Mouse (Mus musculus) heart, postnatal 36 days (tissue): ENCODE results near the gene Cyren. TPM values are rescaled to one million over a fixed set of nuclear protein-coding genes. Genes with fewer than 3 reads are reported as not detected.

Experiments used
- DNase-seq, 2 experiments: peaks; one replicate each; pipeline ENCODE4 v3.0.0; 2021 to 2022
- intact Hi-C: fragments of 180-260 bp; cut with DNase I; formaldehyde crosslinking; loops from one replicate; pipeline ENCODE4 v1.15.1; 2025
- total RNA-seq, 2 experiments: library from RNA; stranded (reverse); gene quantifications; 2 replicates each; pipeline ENCODE4 v1.2.3; 2021

The Cyren gene
- total RNA-seq: 1 to 10 TPM; 2.3 to 3.5 TPM

DNA sequence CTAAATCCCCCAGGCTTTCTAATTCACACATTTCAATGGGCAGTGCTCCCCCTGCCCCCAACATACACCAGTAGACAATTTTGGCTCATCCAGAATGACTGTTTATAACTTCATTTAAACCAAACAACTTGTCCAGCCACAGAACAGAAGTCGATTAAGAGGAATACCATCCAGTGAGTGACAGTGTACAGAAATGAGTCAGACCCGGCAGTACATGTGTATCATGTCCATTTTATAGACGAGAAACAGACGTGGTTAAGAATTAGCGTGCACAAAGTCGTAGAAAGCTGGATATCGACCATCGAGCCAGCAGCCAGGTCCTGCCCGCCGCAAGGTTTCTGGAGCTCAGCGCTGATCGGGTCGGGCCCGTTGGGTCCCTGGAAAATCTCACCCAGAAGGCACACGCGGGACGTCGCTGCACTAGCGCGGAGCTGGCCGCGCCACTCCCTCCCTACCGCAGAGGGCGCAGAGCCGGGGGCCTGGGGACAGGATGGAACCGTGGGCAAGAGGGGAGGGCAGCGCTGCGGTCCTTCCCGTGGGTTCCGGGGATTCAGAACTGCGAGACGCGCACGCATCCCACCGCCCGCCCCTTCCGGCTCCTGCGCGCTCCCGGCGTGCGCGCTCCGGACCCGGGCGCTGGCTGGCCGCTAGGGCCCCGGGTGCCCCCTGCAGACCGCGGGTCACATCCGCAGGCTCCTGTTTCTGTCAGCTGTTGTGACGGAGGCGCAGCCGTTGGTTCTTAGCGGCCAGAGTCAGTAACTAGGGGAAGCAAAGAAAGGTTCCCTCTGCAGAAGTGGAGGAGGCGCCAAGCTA, at the start of gene Cyren:
Gene Cyren (minus strand): TSS at position 552 of the 813 bp plus-strand sequence.
- intact Hi-C loops: loop anchor here (1.0 to 5.0 kb wide), 5 partner anchors 14 to 365 kb away; partner anchors contain the start of genes Agbl3, Tmem140 and Wdr91
- peak; percentile 93 for DNase-seq

DNA sequence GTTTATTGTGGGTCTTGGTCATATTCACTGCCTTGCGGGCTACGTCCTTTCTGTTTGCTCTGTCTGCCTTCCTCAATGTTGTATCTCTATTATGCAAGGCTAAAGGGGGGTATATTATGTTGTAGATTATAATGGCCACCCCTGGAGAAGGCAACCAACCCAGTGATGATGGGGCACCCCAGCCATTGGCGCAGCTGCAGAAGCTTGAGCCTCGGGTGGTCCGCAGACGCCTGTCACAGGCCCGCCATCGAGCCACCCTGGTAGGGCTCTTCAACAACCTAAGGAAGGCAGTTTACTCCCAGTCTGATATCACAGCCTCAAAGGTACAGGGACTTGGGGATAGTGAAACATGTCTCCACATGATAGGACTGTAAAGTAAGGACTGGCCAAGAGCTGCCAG, 49.7 kb upstream of the Cyren start:
- intact Hi-C loops: loop anchor here (5.0 kb wide), 1 partner anchor 150 kb away; no protein-coding TSS in a partner anchor
- DNase-seq: no peak

DNA sequence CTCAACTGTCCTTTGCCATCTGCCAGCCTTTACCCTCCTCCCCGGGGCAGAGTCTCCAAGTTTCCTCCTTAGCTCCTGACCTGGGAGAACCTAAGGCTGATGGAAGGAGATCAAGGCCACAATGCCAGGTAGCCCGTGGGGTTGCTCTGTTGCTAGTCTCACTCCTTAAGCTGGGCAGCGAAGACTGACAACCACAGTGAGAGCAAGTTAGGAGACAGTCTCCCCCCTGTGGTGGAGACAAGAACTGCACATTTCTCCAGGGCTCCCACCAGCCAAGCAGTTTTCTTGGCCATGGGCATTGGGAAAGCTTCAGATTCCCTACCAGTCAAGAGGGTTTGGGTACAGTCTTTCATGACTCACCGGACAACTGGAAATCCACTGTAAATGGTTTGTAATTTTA, 49.3 kb upstream of the Cyren start:
- intact Hi-C loops: loop anchor here (5.0 kb wide), 1 partner anchor 150 kb away; no protein-coding TSS in a partner anchor
- peak; percentile 74 to 78 for DNase-seq

DNA sequence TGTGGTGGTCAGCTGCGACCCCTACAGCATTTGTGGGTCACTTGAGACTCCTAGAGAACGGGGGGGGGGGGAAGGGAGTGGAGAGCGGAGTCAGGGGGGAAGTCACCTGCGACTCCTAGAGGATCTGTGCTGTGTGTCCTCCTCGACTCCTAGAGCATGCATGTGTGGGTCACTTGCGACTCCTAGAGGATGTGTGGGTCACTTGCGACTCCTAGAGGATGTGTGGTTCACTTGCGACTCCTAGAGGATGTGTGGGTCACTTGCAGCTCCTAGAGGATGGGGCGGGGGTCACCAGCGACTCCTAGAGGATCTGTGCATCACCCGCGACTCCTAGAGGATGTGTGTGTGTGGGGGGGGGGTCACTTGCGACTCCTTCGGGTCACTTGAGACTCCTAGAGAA, 44.1 kb upstream of the Cyren start:
- peak; percentile 26 to 40 for DNase-seq
- intact Hi-C loops: loop anchor here (2.0 kb wide), 1 partner anchor 411 kb away; no protein-coding TSS in a partner anchor

DNA sequence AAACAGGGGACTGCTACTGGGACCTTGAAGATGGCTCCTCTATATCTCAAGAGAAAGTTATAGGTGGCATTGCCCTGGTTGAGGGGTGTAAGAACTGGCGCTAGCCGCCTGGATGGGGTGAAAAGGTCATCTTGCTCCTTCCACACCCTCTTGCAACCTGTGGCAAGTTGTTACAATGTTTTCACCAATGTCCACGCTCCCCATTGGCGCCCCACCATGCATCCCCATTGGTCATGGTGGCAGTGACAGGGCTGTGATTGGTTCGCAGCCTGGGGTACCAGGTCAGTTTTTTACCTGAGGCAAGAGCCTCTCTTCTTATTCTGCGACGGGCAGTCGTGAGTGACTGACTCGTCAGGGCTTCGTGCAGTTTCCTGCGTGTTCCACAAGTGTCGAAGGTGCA, 42.8 kb upstream of the Cyren start:
- DNase-seq: no peak

DNA sequence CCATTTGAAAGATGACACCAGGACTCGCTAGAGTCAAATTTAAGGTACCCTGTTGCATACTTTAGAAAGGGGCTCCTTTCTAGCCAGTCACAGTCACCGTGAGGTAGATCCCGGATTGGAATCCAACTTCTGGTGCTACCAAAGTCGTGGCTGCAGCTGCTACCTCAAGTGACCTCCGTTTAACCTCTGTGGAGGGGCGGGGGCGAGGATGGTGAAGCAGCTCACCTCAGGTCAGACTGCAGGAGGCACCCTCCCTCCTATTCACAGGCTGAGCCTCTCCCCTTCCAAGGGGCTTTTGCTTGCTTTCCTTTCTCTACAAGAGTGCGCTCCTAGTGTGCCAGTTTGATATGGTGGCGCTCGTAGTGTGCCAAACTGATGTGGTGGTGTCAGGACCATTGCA, 42.1 kb upstream of the Cyren start, which contains the start of gene Stra8:
Gene Stra8 (plus strand): TSS at position 208 of the 400 bp plus-strand sequence.
- intact Hi-C loops: no loop called here

More for the DNA sequence above, 42.8 kb upstream of the Cyren start:
- intact Hi-C loops: no loop called here

DNA sequence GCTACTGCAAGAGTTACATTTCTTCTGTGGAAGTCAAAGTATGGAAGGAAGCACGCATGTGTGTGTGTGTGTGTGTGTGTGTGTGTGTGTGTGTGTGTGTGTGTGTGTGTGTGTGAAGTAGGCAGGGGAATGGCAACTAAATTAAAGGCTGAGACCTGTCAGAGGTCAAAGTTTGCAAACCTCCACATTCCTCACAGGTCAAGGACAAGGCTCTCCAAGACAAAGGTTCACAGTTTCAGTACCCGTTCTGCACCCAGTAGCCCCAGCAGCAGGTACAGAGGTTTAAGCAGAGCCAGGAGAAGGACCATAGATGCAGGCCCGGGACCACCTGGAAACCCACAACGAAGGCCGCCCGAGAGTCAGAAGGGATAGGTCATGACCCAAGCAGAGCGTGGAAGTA, 41.3 kb upstream of the Cyren start:
- DNase-seq: no peak
- intact Hi-C loops: no loop called here

More for the DNA sequence above, 42.1 kb upstream of the Cyren start, which contains the start of gene Stra8:
- DNase-seq: no peak

DNA sequence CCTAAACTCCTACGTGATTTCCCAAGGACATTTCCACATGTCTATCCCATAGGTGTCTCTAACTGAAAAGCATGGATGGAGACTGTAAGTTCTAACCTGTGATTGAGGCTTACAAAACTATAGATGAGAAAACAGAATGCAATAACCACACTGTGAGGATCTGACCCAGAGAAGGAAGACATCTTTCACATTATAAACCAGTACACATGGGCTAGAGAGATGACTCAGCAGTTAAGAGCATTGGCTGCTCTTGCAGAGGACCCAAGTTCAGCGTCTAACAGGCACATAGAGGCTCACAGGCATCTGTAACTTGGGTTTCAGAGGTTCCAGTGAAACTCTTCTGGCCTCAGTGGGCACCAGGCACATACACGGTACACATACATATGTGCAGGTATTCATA, 36.6 kb upstream of the Cyren start:
- DNase-seq: no peak
- intact Hi-C loops: loop anchor here (5.0 kb wide), 1 partner anchor 37 kb away; the partner anchor contains the start of gene Cyren

DNA sequence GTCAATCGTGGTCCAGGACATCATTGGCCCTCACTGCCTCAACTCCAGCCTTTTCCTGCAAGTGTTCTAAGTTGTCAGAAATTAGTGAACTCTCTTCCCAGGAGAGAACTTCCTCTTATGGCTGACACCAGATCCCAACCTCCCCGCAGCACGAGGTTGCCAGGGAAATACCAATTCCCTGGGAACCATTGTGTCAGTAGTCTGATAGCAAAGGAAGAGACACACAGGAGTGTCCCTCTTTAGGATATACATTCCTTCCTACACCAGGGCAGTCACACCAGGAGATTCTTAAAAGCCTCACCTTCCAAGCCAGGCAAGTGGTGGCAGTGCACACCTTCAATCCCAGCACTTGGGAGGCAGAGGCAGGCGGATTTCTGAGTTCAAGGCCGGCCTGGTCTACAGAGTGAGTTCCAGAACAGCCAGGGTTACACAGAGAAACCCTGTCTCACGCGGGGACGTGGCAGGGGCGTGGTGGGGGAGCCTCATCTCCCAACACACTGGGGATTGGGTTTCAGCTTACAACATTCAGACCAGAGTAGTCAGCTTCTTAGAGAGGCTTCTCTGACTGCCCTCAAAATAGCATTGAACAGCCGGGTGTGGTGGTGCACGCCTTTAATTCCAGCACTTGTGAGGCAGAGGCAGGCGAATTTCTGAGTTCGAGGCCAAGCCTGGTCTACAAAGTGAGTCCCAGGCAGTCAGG, 35.6 kb upstream of the Cyren start:
- DNase-seq: no peak
- intact Hi-C loops: loop anchor here (5.0 kb wide), 1 partner anchor 36 kb away; the partner anchor contains the start of gene Cyren

DNA sequence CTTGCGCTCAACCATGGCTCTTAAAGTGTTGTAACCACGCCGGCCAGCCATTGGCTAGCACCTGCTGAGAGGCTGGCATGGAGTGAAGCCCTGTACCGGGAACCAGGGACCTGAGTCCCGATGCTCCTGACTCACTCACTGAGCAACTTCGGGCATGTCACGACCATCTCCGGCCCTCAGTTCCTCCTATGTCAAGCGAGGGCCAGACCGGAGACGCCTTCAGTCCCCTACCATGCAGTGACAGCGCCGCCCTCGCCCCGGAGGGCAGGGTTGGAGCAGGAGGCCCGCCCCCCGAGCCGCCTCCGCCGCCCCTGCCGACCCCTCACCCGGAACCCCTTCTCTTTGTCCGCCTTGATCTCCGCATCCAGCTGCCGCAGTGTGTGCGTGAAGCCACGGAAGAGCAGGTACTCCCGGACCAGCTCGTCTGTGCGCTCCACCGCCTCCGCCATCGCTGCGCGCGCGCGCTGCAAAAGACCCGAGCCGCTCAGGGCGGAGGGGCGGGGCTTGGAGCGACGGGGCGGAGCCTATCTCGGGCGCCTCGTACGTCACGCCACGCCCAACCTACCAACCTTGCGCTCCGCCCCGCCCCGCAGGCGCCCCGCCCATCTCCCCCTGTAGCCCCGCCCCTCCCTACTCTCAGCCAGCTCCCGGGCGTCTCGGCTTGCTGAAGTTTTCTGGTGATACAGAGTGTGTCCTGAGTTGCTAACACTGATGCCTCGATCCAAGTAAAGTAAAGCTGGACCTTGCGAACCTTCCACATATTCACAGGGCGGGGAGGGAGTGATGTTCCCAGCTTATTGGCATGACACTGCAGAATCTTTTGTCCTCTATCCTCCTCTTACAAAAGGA, 32.7 kb upstream of the Cyren start, which contains the start of gene Wdr91:
Gene Wdr91 (minus strand): TSS at position 506 of the 849 bp plus-strand sequence.
- intact Hi-C loops: loop anchor here (5.0 kb wide), 1 partner anchor 33 kb away; the partner anchor contains the start of gene Cyren
- peak; percentile 96 to 97 for DNase-seq

DNA sequence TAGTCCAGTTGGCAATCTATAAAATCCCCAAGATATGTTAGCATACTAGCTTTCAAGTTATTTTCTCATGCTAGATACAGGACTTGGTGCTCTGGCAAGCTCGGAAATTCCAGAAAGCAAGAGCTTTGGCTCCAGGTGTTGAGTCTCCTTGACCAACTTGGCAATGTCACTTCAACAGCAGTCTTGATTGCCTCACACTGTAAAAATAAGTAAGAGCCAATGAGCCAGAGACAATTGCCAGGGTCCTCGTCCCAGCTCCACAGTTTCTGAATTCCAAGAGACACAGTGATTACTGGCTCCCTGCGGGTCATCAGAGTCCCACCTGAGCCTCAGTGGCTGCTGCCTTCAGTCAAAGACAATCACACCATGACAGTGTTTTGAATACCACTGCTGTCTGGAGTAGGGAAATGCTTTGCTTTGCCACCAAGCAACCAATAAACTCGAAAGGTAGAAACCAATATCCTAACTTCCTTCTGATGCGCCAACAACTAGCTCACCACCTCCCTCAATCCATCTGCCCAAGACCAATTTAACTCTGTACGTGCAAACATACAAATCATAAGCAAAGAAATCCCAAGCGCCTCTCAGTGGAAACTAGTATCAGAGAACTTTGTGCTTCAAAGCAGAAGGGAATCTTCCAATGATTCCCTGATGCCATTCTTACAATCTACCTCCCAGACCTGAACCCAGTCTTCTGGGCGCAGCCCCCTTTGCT, 31.9 kb upstream of the Cyren start:
- no peak for DNase-seq
- intact Hi-C loops: loop anchor here (5.0 kb wide), 1 partner anchor 32 kb away; the partner anchor contains the start of gene Cyren

DNA sequence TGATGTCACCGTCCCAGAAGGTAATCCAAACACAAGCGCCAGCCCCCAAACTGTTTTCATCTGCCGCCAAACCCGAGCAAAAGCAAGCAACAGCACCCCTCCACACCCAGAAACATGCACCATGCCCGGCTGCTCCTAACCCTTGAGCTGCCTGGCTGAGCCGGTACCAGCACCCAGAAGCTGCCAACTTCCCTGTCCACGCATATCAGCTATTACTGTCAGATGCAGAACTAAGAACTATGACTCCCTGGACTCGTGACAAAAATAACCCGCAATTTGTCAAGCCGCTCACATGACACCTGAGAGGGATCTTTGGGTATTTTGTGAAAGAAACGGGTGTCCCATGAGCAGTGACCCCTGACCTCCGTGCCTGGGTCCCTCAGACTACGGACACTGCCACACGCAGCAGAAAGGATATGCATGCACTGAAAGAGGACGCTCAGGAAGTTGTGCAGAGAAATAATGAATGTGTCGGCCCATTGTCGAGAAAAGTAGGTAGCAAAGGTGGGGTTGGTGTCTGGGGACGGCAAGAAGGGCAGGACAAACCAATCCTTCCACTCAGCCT, 29.9 kb upstream of the Cyren start:
- no peak for DNase-seq

DNA sequence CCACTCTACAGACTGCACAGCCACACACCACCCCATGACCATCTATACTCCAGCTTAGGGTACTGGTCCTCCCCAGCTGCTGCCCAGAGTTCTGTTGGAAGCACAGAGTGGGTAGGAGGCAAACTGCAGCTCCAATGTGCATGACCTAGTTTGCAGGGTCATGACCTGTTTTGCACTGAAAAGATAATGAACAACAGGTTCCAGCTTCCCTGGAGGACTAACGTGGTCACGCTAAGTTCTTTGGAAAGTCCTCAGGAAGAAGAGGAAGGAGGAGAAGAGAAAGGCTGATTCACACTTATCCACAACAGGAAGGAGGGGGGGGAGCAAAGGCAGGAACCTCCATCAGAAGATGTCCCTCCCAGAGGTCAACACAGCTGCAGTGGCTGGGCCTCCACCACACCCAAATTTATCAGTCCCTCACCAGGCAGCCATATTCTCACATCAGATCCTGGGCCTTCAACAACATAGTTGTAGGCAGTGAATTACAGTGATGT, 29.3 kb upstream of the Cyren start:
- intact Hi-C loops: no loop called here
- peak in 1 of 2 experiments; percentile 24 for DNase-seq

More for the DNA sequence above, 29.9 kb upstream of the Cyren start:
- intact Hi-C loops: no loop called here

DNA sequence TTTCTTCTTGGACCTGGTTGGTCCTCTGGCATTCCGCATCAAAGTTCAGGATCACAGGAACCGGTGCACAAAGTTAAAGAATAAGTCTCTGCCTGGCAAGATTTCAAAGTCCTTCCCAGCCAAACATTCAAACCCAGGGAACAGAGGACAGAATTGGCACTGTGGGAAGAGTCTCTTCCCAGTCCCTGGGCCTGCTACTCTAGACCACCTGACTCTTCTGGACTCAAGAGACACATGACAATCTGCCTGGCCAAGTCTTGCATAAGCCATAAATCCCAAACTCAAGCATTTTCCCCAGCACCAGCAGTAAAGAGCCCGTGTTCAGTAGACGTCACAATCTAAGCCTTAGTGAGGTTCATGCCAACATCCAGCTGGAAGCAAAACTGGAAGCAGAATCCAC, 28.8 kb upstream of the Cyren start:
- intact Hi-C loops: no loop called here
- no peak for DNase-seq

DNA sequence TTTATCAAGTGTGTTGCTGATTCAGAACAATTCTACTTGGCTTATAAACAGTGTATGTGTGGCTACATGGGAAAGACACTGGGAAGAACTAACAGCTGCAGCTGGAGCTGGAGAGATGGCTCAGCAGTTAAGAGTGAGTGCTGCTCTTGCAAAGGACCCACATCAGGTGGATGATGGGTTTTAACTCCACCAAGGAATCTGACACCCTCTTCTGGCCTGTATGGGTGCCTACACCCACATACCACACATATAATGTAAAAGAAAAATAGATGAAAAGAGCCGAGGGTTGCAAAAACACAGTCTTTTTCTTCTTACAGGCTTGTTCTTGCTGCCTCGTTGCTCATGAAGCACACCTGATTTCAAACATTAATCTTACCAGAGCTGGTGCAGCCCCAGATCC, 28.3 kb upstream of the Cyren start:
- DNase-seq: no peak
- intact Hi-C loops: no loop called here

DNA sequence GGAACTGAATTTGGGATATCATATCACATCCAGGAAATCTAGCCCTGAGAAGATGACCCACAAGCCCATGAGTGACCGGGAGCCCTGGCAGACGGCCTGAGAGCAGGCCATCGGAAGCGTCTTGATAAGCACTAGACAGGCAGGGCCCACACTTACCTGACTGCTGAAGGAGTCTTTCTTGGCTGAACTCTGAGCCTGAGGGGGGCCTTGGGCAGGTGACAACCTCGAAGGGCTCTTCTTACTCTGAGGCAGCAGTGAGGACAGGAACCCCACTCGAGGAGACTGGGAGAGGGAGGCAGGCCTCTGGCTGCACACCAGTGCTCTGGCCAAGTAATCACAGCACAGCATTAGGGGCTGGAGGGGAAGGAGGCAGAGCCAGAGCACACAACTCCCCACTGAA, 26.5 kb upstream of the Cyren start:
- intact Hi-C loops: no loop called here
- no peak for DNase-seq

DNA sequence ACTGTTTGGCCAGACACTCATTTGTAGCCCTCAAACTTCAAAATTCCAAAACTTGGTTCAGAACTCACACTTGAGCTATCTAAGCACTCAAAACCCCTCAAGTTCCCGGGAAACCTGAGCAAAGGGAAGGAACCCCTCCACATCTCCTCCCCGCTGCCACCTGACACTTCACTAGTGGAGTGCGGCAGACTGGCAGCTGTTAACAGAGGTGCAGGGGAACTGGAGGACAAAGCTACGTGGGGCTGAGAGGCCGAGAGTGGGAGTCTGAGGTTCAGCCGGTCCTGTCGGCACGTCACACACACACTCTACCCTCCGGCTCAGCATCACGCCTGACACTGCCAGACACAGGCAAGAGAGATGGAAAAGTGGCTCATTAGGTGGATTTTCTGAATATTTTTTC, 26.0 kb upstream of the Cyren start:
- intact Hi-C loops: no loop called here
- no peak for DNase-seq

DNA sequence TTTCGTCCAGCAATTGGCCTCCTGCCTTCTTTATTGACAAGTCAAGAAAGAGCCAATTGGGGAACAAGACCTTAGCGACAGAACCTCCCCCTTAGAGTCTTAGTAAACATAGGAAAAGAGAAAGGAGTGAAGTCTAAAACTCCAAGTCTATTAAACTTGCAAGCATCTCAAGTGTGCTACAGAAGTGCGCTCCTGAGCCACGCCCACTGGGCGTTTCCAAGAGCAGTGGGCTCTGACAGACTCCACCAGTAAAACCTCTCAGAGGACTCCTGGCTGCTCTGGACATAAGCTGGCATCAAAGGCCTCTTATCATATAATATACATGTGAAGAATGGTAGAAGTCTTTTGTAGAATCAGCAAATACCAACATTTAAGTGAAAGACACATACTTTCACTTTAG, 25.6 kb upstream of the Cyren start:
- intact Hi-C loops: no loop called here
- DNase-seq: no peak

DNA sequence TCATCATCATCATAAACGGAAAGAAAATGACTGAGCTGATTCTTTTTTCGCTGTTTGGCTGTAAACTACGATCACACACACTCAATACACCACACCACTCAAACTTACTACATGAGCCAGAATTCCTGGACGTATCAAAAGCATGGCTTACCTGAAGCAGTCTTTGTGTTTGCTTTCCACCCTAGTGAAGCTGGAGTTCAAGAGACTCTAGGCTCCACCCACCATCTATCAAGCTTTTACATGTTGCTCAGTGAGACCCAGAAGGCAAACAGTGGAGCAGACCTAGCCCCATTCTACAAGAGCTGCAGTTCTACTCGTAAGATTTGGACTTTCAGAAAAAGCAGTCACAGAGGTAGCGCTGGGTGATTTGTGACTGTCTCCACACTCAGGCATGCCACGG, 24.7 kb upstream of the Cyren start:
- DNase-seq: no peak
- intact Hi-C loops: no loop called here
